ENCODE assay signal across 16 mouse cellular contexts in genomic region chr3:146698982-146699381, GRCm38 (mm10). TPM values are rescaled to one million over a fixed set of nuclear protein-coding genes. Genes with fewer than 3 reads are reported as not detected.
DNase-seq lines count a peak whose midpoint lies in the region; ATAC-seq and TF ChIP-seq lines count a peak whose summit lies in the region.
"Had no signal": no experiment of that assay in that cellular context is flagged by ENCODE, and none has a peak within 500 bp of the region (broad histone marks: within the 10 kb centered on the region; RNA-seq: fewer than 3 reads in every experiment).

No protein-coding gene starts in this region.

- H3K9me3 ChIP-seq in heart, embryonic 16.5 days (replicated peaks; ENCODE audit: control insufficient read depth, low read length): no peaks in the 10 kb centered on the region
- H3K9me3 ChIP-seq in G1E (replicated peaks): no peaks in the 10 kb centered on the region
- H3K9me3 ChIP-seq in liver, embryonic 14.5 days (ENCODE audit: control insufficient read depth, low read length): no peaks in the 10 kb centered on the region
- H3K9me3 ChIP-seq: embryonic facial prominence, embryonic 15.5 days had no signal

- H3K4me3 ChIP-seq in heart, embryonic 16.5 days (ENCODE audit: low read length): no peak overlapping the region
- peak overlapping the region; percentile 47; the same call in 1 of the 2 replicates for H3K4me3 ChIP-seq in G1E (ENCODE audit: low read depth, low read length)
- no peak overlapping the region for H3K4me3 ChIP-seq in liver, embryonic 14.5 days (ENCODE audit: insufficient read depth in 1 of 2, low read depth in 2 of 2, low read length in 2 of 2)
- no peak overlapping the region for H3K4me3 ChIP-seq in cerebellum, adult 2 months (replicated peaks; ENCODE audit: insufficient read depth, low read depth, low read length)
- H3K4me3 ChIP-seq: embryonic facial prominence, embryonic 15.5 days; myocyte had no signal

- no peaks in the 10 kb centered on the region for H3K27me3 ChIP-seq in heart, embryonic 16.5 days (ENCODE audit: control insufficient read depth, insufficient read depth, low read length)
- H3K27me3 ChIP-seq in G1E (ENCODE audit: insufficient read depth, low read length): no peaks in the 10 kb centered on the region; the same call in 1 of the 2 replicates
- H3K27me3 ChIP-seq in liver, embryonic 14.5 days (ENCODE audit: control insufficient read depth, insufficient read depth, low read length): no peaks in the 10 kb centered on the region
- no peaks in the 10 kb centered on the region for H3K27me3 ChIP-seq in cerebellum, adult 2 months (ENCODE audit: control insufficient read depth, insufficient read depth, low read length)
- H3K27me3 ChIP-seq: embryonic facial prominence, embryonic 15.5 days had no signal

- no peak for ATAC-seq in heart, embryonic 16.5 days (replicated peaks; ENCODE audit: extremely low read depth, insufficient read depth, low FRiP score)
- ATAC-seq in G1E (ENCODE audit: extremely low read depth, insufficient number of reproducible peaks, low FRiP score, poor library complexity, severe bottlenecking): peak; percentile 82
- peak; percentile 40 for ATAC-seq in liver, embryonic 14.5 days (ENCODE audit: insufficient read depth)

- no peak for TF ChIP-seq CTCF in G1E (IDR thresholded peaks at IDR 0.05; ENCODE audit: low read depth, low read length)
- TF ChIP-seq CTCF in liver, embryonic 14.5 days (IDR thresholded peaks at IDR 0.05; ENCODE audit: low read depth): no peak
- no peak for TF ChIP-seq CTCF in cerebellum, adult 2 months (IDR thresholded peaks at IDR 0.05; ENCODE audit: borderline replicate concordance, insufficient read depth, low read depth, low read length)

- 25% methylated on average over 11 of the region's 11 CpGs for WGBS in heart, embryonic 16.5 days
- 21% methylated on average over 11 of the region's 11 CpGs for WGBS in liver, embryonic 14.5 days (ENCODE audit: insufficient replicate concordance)
- WGBS in cerebellum, adult 2 months: 50% methylated on average over 11 of the region's 11 CpGs

- H3K9ac ChIP-seq in heart, embryonic 16.5 days (ENCODE audit: low read length): peak overlapping the region; percentile 30; the same call in 1 of the 2 replicates
- H3K9ac ChIP-seq in liver, embryonic 14.5 days (replicated peaks): no peak overlapping the region
- H3K9ac ChIP-seq: embryonic facial prominence, embryonic 15.5 days had no signal

- peak; percentile 44; the same call in 1 of the 2 replicates for TF ChIP-seq EP300 in liver, embryonic 14.5 days (IDR thresholded peaks at IDR 0.05; ENCODE audit: low read depth)

- no peaks in the 10 kb centered on the region for H3K36me3 ChIP-seq in heart, embryonic 16.5 days (ENCODE audit: control insufficient read depth, insufficient read depth)
- no peaks in the 10 kb centered on the region for H3K36me3 ChIP-seq in G1E (replicated peaks)
- H3K36me3 ChIP-seq in liver, embryonic 14.5 days (replicated peaks; ENCODE audit: control insufficient read depth, insufficient read depth, low read depth): no peaks in the 10 kb centered on the region
- H3K36me3 ChIP-seq: embryonic facial prominence, embryonic 15.5 days had no signal

- no peak overlapping the region for H3K27ac ChIP-seq in heart, embryonic 16.5 days (ENCODE audit: low read length)
- H3K27ac ChIP-seq in liver, embryonic 14.5 days: no peak overlapping the region
- no peak overlapping the region for H3K27ac ChIP-seq in cerebellum, adult 2 months (ENCODE audit: insufficient read depth, low read length)
- H3K27ac ChIP-seq: embryonic facial prominence, embryonic 15.5 days; stomach, postnatal 0 days had no signal

- peaks cover 10% of the 10 kb centered on the region; the same call in 1 of the 2 replicates for H3K4me1 ChIP-seq in heart, embryonic 16.5 days (ENCODE audit: control insufficient read depth, insufficient read depth, low read length)
- peaks cover 60% of the 10 kb centered on the region for H3K4me1 ChIP-seq in G1E (ENCODE audit: insufficient read depth, low read depth, low read length)
- H3K4me1 ChIP-seq in liver, embryonic 14.5 days (replicated peaks; ENCODE audit: control insufficient read depth in 2 of 2, insufficient read depth in 2 of 2, low read length in 1 of 2): peaks cover 17 to 20% of the 10 kb centered on the region in 2 experiments
- no peaks in the 10 kb centered on the region for H3K4me1 ChIP-seq in cerebellum, adult 2 months (ENCODE audit: control insufficient read depth, insufficient read depth, low read length)
- H3K4me1 ChIP-seq: embryonic facial prominence, embryonic 15.5 days had no signal

- TF ChIP-seq POLR2A in cerebellum, adult 2 months (IDR thresholded peaks at IDR 0.05; ENCODE audit: borderline replicate concordance, insufficient read depth, low read length): no peak

- DNase-seq in heart, postnatal 4 days: no peak
- DNase-seq in G1E (ENCODE audit: low spot score): peak; percentile 59
- peak; percentile 57 for DNase-seq in adrenal gland, postnatal 14 days
- peak in 2 of 3 experiments; percentile 38 to 42 for DNase-seq in liver, embryonic 14.5 days (ENCODE audit: low read depth in 3 of 3, low spot score in 3 of 3)
- DNase-seq in cerebellum, adult 2 months: no peak
- no peak for DNase-seq in testis, postnatal 14 days (ENCODE audit: low spot score)
- DNase-seq: cerebellum, adult 8-10 months; kidney, postnatal 14 days; lung, postnatal 10 days had no signal

- H3K4me2 ChIP-seq in heart, embryonic 16.5 days (ENCODE audit: low read depth, low read length): peak overlapping the region; percentile 23; the same call in 1 of the 2 replicates
- peak overlapping the region; percentile 50 for H3K4me2 ChIP-seq in liver, embryonic 14.5 days (ENCODE audit: low read depth)
- H3K4me2 ChIP-seq: embryonic facial prominence, embryonic 15.5 days had no signal

RNA-seq across cellular contexts. Expression of gene Samd13, which starts 13.6 kb away (rescaled TPM):
- 2.2 and 2.4 TPM in 2 replicates for polyA plus RNA-seq in heart, embryonic 16.5 days (2015; fragmentation: Nextera tagmentation; extraction: Ambion mirVana)
- total RNA-seq in heart, postnatal 4 days (2021): 1 to 10 TPM; 1.3 to 1.8 TPM
- total RNA-seq in G1E (2014; fragmentation: Nextera tagmentation) (not detected in 2 replicates), G1E (2017) (1.8 and 2.1 TPM in 2 replicates)
- polyA plus RNA-seq in G1E (2012): 0.09 and 0.10 TPM in 2 replicates
- total RNA-seq in adrenal gland, postnatal 14 days (2021): 0.82 and 0.83 TPM in 2 replicates
- polyA plus RNA-seq in liver, embryonic 14.5 days (2012; rRNA removed): 0.06 and 0.27 TPM in 2 replicates
- polyA plus RNA-seq in liver, embryonic 14.5 days (2014; fragmentation: Nextera tagmentation; extraction: Ambion mirVana): 0.15 TPM in 1 of 2 replicates, not detected in the other
- polyA plus RNA-seq in cerebellum, adult 2 months (2012; rRNA removed): 0.14 TPM in 1 of 2 replicates, not detected in the other
- total RNA-seq: left cerebral cortex, postnatal 14 days had no signal
- polyA plus RNA-seq: myocyte had no signal

RNA-seq across cellular contexts. Expression of gene 4930503B20Rik, which starts 47.9 kb away (rescaled TPM):
- polyA plus RNA-seq in heart, embryonic 16.5 days (2015; fragmentation: Nextera tagmentation; extraction: Ambion mirVana): 0.17 and 0.28 TPM in 2 replicates
- under 1 TPM; 0.14 TPM for total RNA-seq in heart, postnatal 4 days (2021)
- not detected in 2 replicates for total RNA-seq in G1E (2014; fragmentation: Nextera tagmentation)
- 0.44 and 0.52 TPM in 2 replicates for total RNA-seq in G1E (2017)
- not detected in 2 replicates for polyA plus RNA-seq in G1E (2012)
- not detected in 2 replicates for total RNA-seq in adrenal gland, postnatal 14 days (2021)
- not detected in 2 replicates for polyA plus RNA-seq in liver, embryonic 14.5 days (2012; rRNA removed)
- polyA plus RNA-seq in liver, embryonic 14.5 days (2014; fragmentation: Nextera tagmentation; extraction: Ambion mirVana): not detected in 2 replicates
- not detected in 2 replicates for polyA plus RNA-seq in cerebellum, adult 2 months (2012; rRNA removed)
- total RNA-seq: heart, postnatal 10 days had no signal
- polyA plus RNA-seq: frontal cortex, adult 2 months; myocyte; stomach, postnatal 0 days had no signal

Comparison
In these comparisons a context has a peak if more than half of its experiments do, and no peak if none do; other contexts are left out.
1. DNase-seq: peak in G1E (single experiment), adrenal gland, postnatal 14 days (single experiment) and liver, embryonic 14.5 days (2 of 3); none in heart, postnatal 4 days (single experiment), cerebellum, adult 2 months (0 of 2) and testis, postnatal 14 days (single experiment).